Mouse (Mus musculus): ENCODE results near the gene Gm5941. TPM values are rescaled to one million over a fixed set of nuclear protein-coding genes. Genes with fewer than 3 reads are reported as not detected.
"Not testable (repeated sequence)": the region's sequence is repeated elsewhere in the genome, so short reads cannot be mapped to it uniquely, and the experiment has no call there.

Gm5941 gene
- polyA plus RNA-seq (2015; fragmentation: Nextera tagmentation; extraction: Ambion mirVana): 0.28 and 0.35 TPM in 2 replicates

DNA sequence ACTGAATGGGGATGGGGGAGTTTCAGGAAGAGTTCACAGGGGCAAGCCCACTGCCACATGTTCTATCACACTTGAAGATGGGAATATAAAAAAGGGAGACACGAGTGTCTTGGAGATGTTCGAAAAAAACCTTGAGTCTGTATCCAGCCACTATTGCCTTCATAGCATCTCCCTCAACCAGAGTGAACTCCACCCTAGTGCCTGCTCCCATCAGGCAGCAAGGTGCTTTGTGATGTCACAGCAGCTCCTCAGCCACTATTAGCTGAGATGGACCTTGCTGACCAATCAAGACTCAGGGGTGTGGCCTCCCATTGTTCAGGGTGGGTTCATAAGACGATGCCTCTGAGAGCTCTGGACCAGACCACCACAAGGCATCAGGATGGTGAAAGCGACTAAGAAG, at the start of gene Gm5941:
Gm5941 (plus strand) TSS at position 301 of the 400 bp plus-strand sequence.
- not testable (repeated sequence) for DNase-seq (ENCODE audit: low spot score)

DNA sequence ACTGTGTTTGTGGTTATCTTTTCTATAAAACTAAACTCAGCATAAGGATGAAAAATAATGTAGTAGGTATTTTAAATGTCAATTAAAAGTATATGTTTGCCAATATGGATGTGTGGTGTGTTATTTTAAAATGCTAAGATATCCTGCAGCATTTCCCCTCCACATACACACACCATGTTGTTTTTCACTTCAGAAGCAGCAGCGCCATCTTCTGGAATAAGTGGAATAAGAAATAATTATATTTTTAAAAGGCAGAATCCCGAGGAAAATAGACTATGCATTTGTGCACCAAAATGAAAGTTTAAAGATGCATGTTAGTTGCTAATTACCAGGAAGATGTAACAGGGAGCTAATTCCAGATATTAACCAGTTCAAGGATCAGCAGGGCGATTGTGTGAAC, 29.3 kb upstream of the Gm5941 start:
- no peak for DNase-seq (ENCODE audit: low spot score)

DNA sequence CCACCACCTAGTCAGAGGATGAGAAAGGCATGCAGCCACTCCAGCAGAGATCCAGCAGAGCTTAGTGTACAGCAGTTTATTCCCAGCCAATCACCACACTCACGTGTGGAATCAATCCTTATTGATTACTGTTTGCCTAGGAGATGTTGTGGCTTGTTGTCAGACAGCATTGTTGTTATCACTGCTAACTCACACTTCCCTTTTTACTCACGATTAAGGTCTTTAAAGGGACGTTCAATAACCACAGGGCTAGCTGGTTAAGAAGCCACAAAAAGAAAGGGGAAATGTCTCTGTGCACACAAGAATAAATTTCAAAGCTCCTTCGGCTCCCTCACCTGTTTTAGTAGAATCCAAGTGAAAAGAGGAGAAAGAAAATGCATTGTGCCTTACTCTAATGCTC, 25.0 kb upstream of the Gm5941 start:
- no peak for DNase-seq (ENCODE audit: low spot score)

DNA sequence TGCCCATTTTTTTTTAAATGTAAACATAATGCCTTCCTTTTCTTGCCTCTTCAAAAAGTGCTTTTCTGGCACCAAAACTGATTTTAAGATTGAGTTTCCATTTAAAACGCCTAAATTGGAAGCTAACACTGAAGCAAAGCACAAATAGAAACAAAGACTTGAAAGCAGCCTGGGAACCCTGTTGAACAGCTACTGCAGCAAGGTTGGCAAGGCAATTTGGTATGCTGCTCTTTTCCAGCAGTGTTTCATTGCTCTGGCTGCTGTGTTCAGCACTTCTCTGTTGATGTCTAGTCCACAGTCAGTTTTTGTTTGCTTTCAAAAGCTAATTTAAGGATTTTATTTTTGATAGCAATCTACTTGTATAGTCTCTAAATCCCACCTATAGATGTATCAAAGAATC, 8.5 kb downstream of the Gm5941 start:
- no peak for DNase-seq (ENCODE audit: low spot score)

DNA sequence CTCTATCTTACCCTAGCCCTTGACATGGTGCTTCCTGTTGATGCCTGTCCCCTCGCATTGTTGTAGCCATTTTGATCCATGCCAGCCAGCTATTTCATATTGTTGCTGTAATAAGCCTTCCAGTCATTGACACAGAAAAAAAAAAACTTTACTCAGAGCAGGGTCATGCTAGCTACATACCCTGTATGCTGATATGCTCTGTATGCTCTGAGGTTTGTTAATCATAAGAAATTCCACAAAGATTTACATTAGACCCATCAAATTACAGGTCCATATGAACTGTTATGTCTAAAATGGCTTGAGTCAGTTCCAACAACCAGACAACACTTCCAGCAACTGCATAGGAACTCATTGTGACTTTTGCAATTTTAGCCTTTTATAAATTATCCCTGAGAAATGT, 38.1 kb downstream of the Gm5941 start:
- no peak for DNase-seq (ENCODE audit: low spot score)

Other genes with a start within 250 kb of the Gm5941 start
- not detected in 2 replicates for gene Mageb18, start 109.6 kb downstream of the Gm5941 start, polyA plus RNA-seq (2015; fragmentation: Nextera tagmentation; extraction: Ambion mirVana)

Measured in thymus, postnatal 0 days (tissue).